Mouse (Mus musculus): ENCODE data around the gene Chga. TPM values are rescaled to one million over a fixed set of nuclear protein-coding genes. Genes with fewer than 3 reads are reported as not detected.

The Chga gene
- polyA plus RNA-seq, 1 experiment from 2014 or later, result 2.5 TPM

DNA sequence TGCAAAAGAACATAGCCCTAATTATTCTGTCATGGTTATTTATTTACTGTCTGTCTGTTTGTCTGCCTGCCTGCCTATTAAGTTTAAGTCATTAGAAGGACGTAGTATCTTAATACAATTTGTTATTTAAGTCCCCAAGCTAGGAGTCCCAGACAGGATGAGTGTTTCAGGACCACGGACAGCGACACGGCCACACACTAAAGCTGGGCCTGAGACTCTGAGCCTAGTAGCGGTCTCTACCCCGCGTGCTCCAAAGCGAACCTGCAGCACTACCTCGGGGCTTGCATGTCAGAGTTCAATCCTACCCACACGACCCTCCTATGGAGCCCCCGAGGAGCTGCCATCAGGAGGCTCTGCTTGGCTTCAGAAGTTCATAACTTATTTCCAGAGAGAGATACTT, 4.2 kb upstream of the Chga start:
- Histone ChIP-seq H3K4me1 (ENCODE audit: control insufficient read depth, insufficient read depth, low read length) (no peaks in the 10 kb centered on the region), H3K27me3 (ENCODE audit: control insufficient read depth, insufficient read depth, low read length) (peaks cover 32% of the 10 kb centered on the region), H3K4me2 (ENCODE audit: low read depth, low read length) (no peak overlapping the region), H3K9me3 (replicated peaks; ENCODE audit: control insufficient read depth, low read length) (no peaks in the 10 kb centered on the region), H3K9ac (ENCODE audit: low read length) (no peak overlapping the region), H3K36me3 (ENCODE audit: control insufficient read depth, insufficient read depth) (no peaks in the 10 kb centered on the region), H3K27ac (ENCODE audit: low read length) (no peak overlapping the region), H3K4me3 (ENCODE audit: low read length) (no peak overlapping the region)
- 3% methylated on average over 11 of the region's 11 CpGs for whole genome bisulfite sequencing
- ATAC-seq (replicated peaks; ENCODE audit: extremely low read depth, insufficient read depth, low FRiP score), result no peak; the same call in 1 of the 2 replicates

DNA sequence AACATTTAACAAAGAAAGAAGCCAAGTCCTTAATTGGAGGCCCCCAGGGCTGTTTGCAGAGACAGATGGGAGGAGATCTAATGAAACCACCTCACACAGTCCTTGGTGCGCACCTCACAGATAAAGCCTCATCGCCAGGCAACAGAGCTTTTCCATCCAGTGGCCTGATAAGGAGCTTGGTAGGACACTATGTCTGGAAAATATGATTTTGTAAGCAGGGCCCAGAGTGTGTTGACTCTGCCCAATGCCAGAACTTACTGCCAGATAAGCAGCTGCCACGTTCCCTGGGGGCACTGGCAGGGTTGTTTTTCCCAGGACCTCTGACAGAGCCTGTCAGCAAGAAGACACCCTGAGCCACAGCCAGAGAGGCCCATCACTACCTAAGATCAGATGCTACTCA, 3.6 kb upstream of the Chga start:
- Histone ChIP-seq H3K4me1 (ENCODE audit: control insufficient read depth, insufficient read depth, low read length) (no peaks in the 10 kb centered on the region), H3K27ac (ENCODE audit: low read length) (no peak overlapping the region), H3K9ac (ENCODE audit: low read length) (no peak overlapping the region), H3K4me3 (ENCODE audit: low read length) (no peak overlapping the region), H3K9me3 (replicated peaks; ENCODE audit: control insufficient read depth, low read length) (no peaks in the 10 kb centered on the region), H3K4me2 (ENCODE audit: low read depth, low read length) (no peak overlapping the region), H3K36me3 (ENCODE audit: control insufficient read depth, insufficient read depth) (no peaks in the 10 kb centered on the region), H3K27me3 (ENCODE audit: control insufficient read depth, insufficient read depth, low read length) (peaks cover 39% of the 10 kb centered on the region)
- WGBS, result 69% methylated on average over 3 of the region's 3 CpGs
- ATAC-seq (replicated peaks; ENCODE audit: extremely low read depth, insufficient read depth, low FRiP score), result no peak

DNA sequence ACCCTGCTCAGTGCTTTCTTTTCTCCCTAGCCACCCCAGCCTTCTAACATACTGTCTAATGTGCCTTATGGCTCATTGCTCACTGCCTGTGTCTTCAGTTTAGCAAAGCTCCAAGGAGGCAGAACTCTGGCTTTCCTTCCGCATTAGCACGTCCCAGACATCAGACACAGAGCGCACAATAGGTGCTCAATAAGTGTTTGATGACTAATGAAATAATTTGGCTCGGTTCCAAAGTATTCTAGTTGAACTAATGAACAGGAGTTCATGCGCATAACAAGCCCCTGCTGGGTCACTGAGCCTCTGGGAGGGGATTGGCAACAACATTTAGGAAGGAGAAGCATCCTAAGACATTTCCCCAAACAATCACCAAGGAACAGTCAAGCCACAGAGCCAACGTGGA, 2.8 kb upstream of the Chga start:
- Histone ChIP-seq H3K4me1 (ENCODE audit: control insufficient read depth, insufficient read depth, low read length) (no peaks in the 10 kb centered on the region), H3K4me2 (ENCODE audit: low read depth, low read length) (no peak overlapping the region), H3K36me3 (ENCODE audit: control insufficient read depth, insufficient read depth) (no peaks in the 10 kb centered on the region), H3K4me3 (ENCODE audit: low read length) (no peak overlapping the region), H3K27me3 (ENCODE audit: control insufficient read depth, insufficient read depth, low read length) (peaks cover 39% of the 10 kb centered on the region), H3K27ac (ENCODE audit: low read length) (no peak overlapping the region), H3K9ac (ENCODE audit: low read length) (no peak overlapping the region), H3K9me3 (replicated peaks; ENCODE audit: control insufficient read depth, low read length) (no peaks in the 10 kb centered on the region)
- no peak for ATAC-seq (replicated peaks; ENCODE audit: extremely low read depth, insufficient read depth, low FRiP score)
- WGBS, result 61% methylated on average over 6 of the region's 6 CpGs

DNA sequence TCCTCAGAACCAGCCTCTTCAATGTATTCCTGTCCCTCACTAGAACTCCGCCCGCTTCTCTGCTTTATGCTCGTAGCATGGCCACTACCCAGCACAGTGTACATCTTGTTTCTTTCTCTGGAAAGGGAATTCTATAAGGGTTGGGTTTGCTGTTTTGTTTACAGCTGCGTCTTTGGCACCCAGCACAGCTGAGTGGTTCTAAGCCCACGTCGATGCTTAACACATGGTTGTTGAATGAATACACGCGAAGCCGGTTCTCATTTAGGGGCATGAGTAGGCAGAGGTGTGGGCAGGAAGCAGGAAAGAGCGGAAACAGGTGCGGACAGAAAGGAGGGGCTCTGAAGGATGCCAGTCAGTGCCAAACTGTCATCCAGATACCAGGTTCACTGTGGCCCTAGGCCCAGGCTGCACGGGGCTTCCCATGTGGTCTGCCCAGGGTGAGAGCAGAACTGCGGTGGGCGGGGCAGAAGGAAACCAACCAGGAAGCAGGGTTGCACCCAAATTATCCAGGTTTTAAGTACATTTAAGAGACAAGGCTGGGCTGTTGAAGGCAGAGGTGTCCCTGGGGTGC, 979 bp upstream of the Chga start:
- no peak for ATAC-seq (replicated peaks; ENCODE audit: extremely low read depth, insufficient read depth, low FRiP score)
- no peaks in the 10 kb centered on the region for H3K4me1 ChIP-seq (ENCODE audit: control insufficient read depth, insufficient read depth, low read length)
- no peak overlapping the region for H3K4me3 ChIP-seq (ENCODE audit: low read length)
- H3K9ac ChIP-seq (ENCODE audit: low read length), result no peak overlapping the region
- no peaks in the 10 kb centered on the region for H3K9me3 ChIP-seq (replicated peaks; ENCODE audit: control insufficient read depth, low read length)
- H3K27me3 ChIP-seq (ENCODE audit: control insufficient read depth, insufficient read depth, low read length), result peaks cover 39% of the 10 kb centered on the region
- H3K36me3 ChIP-seq (ENCODE audit: control insufficient read depth, insufficient read depth), result no peaks in the 10 kb centered on the region
- H3K27ac ChIP-seq (ENCODE audit: low read length), result no peak overlapping the region
- 65% methylated on average over 14 of the region's 14 CpGs for WGBS
- H3K4me2 ChIP-seq (ENCODE audit: low read depth, low read length), result no peak overlapping the region

DNA sequence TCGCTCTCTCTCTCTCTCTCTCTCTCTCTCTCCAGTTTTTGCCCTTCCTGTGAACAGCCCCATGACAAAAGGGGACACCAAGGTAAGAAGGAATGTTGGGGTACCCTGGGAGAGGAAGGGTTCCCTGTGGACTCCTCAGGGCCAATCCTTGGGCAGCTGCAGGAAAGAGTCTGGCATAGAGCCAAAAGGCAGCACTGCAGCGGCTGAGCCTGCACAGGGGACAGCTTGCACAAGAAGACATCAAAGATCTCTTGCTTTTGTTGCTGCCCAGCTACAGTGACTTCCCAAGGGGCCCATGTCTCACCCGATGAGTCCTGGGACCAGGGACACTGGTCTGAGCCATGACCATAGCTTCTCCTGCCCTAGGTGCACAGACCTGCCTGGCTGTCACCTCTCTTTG, 1.1 kb downstream of the Chga start:
- H3K4me2 ChIP-seq (ENCODE audit: low read depth, low read length), result no peak overlapping the region
- ATAC-seq (replicated peaks; ENCODE audit: extremely low read depth, insufficient read depth, low FRiP score), result no peak
- 69% methylated on average over 3 of the region's 3 CpGs for WGBS
- no peaks in the 10 kb centered on the region for H3K9me3 ChIP-seq (replicated peaks; ENCODE audit: control insufficient read depth, low read length)
- H3K9ac ChIP-seq (ENCODE audit: low read length), result no peak overlapping the region
- H3K27me3 ChIP-seq (ENCODE audit: control insufficient read depth, insufficient read depth, low read length), result peaks cover 39% of the 10 kb centered on the region
- H3K4me1 ChIP-seq (ENCODE audit: control insufficient read depth, insufficient read depth, low read length), result no peaks in the 10 kb centered on the region
- H3K27ac ChIP-seq (ENCODE audit: low read length), result no peak overlapping the region
- H3K4me3 ChIP-seq (ENCODE audit: low read length), result no peak overlapping the region
- H3K36me3 ChIP-seq (ENCODE audit: control insufficient read depth, insufficient read depth), result no peaks in the 10 kb centered on the region

DNA sequence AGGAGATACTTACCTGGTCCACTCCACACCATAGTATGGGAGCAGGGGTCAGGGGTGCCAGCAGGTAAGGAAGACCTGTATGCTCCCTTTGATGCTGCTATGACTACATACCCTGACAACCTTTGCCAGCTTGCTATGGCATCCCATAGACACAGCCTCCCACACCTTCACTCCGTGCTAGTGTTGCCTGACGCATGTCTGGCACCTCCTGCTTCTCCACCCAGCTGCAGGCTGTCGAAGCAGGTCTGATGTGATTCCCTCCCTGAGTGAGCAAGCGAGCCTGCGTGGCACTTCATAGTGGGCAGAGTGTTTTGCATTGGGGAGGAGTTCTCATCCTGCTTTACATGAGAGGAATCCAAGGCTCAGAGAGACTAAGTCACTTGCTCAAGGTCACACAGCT, 2.6 kb downstream of the Chga start:
- Histone ChIP-seq H3K36me3 (ENCODE audit: control insufficient read depth, insufficient read depth) (no peaks in the 10 kb centered on the region), H3K27me3 (ENCODE audit: control insufficient read depth, insufficient read depth, low read length) (peaks cover 35% of the 10 kb centered on the region), H3K4me1 (ENCODE audit: control insufficient read depth, insufficient read depth, low read length) (no peaks in the 10 kb centered on the region), H3K4me2 (ENCODE audit: low read depth, low read length) (no peak overlapping the region), H3K9me3 (replicated peaks; ENCODE audit: control insufficient read depth, low read length) (no peaks in the 10 kb centered on the region), H3K27ac (ENCODE audit: low read length) (no peak overlapping the region), H3K4me3 (ENCODE audit: low read length) (no peak overlapping the region), H3K9ac (ENCODE audit: low read length) (no peak overlapping the region)
- ATAC-seq (replicated peaks; ENCODE audit: extremely low read depth, insufficient read depth, low FRiP score), result no peak
- 72% methylated on average over 5 of the region's 5 CpGs for WGBS

DNA sequence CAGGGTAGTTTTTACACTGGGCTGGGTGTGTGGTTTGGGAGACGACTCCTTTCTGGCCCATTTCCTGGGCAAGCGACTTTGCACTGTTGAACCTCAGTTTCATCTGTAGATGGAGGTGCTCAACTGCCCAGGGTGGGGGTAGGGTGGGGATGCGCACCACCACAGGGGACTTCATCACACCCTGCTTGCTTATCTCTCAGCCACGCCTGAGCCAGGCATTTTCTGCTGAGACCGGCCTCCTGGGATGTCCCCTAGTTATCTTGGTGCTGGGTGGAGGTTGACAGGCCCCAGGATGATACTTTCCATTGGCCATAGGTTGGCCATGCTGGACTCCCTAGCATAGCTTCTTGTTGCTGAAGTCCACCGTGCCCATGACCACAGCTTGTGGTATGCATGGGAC, 10.3 kb downstream of the Chga start:
- no peak for ATAC-seq (replicated peaks; ENCODE audit: extremely low read depth, insufficient read depth, low FRiP score)
- 54% methylated on average over 6 of the region's 6 CpGs for WGBS
- no peak overlapping the region for H3K9ac ChIP-seq (ENCODE audit: low read length)

DNA sequence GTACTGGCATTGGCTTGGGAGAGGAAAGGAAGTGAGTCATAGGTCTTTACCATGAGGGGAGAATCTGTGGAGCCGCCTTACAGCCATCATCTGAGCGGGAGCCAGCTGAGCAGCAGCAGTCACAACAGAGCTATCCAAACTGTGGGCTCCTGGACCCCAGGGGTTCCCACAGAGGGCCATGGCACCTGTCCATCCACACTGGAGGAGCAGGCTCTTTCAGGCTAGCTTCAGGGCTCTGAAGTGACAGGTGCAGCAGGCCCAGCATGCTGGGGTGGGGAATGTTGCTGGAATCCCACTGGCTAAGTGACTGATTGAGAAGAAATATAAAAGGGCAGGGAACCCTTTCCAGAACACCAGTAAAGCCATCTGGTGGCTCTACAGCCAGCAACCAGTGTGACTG, 12.2 kb downstream of the Chga start:
- WGBS, result 49% methylated on average over 2 of the region's 2 CpGs
- Histone ChIP-seq H3K9ac (ENCODE audit: low read length) (no peak overlapping the region), H3K36me3 (ENCODE audit: control insufficient read depth, insufficient read depth) (no peaks in the 10 kb centered on the region), H3K9me3 (replicated peaks; ENCODE audit: control insufficient read depth, low read length) (no peaks in the 10 kb centered on the region), H3K27me3 (ENCODE audit: control insufficient read depth, insufficient read depth, low read length) (no peaks in the 10 kb centered on the region), H3K4me3 (ENCODE audit: low read length) (no peak overlapping the region), H3K27ac (ENCODE audit: low read length) (no peak overlapping the region), H3K4me1 (ENCODE audit: control insufficient read depth, insufficient read depth, low read length) (no peaks in the 10 kb centered on the region), H3K4me2 (ENCODE audit: low read depth, low read length) (no peak overlapping the region)
- ATAC-seq (replicated peaks; ENCODE audit: extremely low read depth, insufficient read depth, low FRiP score), result no peak

More for the DNA sequence above, 10.3 kb downstream of the Chga start:
- no peak overlapping the region for H3K4me3 ChIP-seq (ENCODE audit: low read length)
- no peak overlapping the region for H3K4me2 ChIP-seq (ENCODE audit: low read depth, low read length)
- H3K36me3 ChIP-seq (ENCODE audit: control insufficient read depth, insufficient read depth), result no peaks in the 10 kb centered on the region
- H3K9me3 ChIP-seq (replicated peaks; ENCODE audit: control insufficient read depth, low read length), result no peaks in the 10 kb centered on the region
- no peaks in the 10 kb centered on the region for H3K4me1 ChIP-seq (ENCODE audit: control insufficient read depth, insufficient read depth, low read length)
- no peaks in the 10 kb centered on the region for H3K27me3 ChIP-seq (ENCODE audit: control insufficient read depth, insufficient read depth, low read length)
- H3K27ac ChIP-seq (ENCODE audit: low read length), result no peak overlapping the region

DNA sequence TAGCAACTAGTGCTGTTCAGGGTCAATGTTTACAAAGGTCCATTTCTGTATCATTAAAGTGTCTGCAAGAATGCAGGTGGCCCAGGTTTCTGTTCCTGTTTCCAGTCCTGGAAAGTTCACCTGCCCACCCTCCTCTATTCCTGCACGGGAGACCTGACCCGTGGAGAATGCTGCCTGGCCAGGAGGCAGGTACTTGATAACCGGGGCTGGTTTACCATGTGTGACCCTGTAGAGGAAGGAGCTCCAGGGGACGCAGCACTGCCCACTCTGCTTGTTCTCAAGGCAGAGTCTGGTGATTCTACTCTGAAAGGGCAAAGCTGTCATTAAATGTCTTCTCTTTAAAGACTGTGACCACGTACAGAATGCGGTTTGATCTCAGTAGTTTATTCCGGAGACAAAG, 13.4 kb downstream of the Chga start:
- ATAC-seq (replicated peaks; ENCODE audit: extremely low read depth, insufficient read depth, low FRiP score), result no peak
- Histone ChIP-seq H3K9ac (ENCODE audit: low read length) (no peak overlapping the region), H3K27me3 (ENCODE audit: control insufficient read depth, insufficient read depth, low read length) (no peaks in the 10 kb centered on the region), H3K4me2 (ENCODE audit: low read depth, low read length) (no peak overlapping the region), H3K27ac (ENCODE audit: low read length) (no peak overlapping the region), H3K9me3 (replicated peaks; ENCODE audit: control insufficient read depth, low read length) (no peaks in the 10 kb centered on the region), H3K4me1 (ENCODE audit: control insufficient read depth, insufficient read depth, low read length) (no peaks in the 10 kb centered on the region), H3K4me3 (ENCODE audit: low read length) (no peak overlapping the region), H3K36me3 (ENCODE audit: control insufficient read depth, insufficient read depth) (no peaks in the 10 kb centered on the region)
- WGBS, result 71% methylated on average over 7 of the region's 7 CpGs

All from heart, embryonic 16.5 days (tissue).